Mouse (Mus musculus) thymus, postnatal 10 days (tissue): ENCODE data around the gene Trim33.

ENCODE experiments used
- DNase-seq, 2 experiments: peaks; one replicate each; pipeline ENCODE4 v3.0.0; 2021; ENCODE audit warnings: low spot score in 2 of 2

Gene Trim33

DNA sequence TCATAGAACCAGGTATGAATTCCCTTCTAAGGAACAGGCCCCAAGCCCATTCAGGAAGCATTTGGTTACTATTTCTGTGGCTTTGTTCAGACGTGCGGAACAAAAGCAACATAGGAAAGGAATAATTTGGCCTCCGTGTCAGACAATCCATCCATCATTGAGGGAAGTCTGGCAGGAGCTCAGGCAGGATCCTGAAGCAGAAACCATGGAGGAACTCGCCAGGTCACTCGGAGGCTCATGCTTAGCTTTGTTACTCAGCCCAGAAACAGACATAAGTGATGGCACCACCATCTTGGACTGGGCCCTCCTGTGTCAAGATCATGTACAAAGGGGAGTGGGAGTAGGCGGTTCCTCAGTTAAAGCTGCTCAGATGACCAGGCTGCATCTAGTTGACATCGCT is 82.1 kb downstream of the Trim33 start:
- DNase-seq = no peak

DNA sequence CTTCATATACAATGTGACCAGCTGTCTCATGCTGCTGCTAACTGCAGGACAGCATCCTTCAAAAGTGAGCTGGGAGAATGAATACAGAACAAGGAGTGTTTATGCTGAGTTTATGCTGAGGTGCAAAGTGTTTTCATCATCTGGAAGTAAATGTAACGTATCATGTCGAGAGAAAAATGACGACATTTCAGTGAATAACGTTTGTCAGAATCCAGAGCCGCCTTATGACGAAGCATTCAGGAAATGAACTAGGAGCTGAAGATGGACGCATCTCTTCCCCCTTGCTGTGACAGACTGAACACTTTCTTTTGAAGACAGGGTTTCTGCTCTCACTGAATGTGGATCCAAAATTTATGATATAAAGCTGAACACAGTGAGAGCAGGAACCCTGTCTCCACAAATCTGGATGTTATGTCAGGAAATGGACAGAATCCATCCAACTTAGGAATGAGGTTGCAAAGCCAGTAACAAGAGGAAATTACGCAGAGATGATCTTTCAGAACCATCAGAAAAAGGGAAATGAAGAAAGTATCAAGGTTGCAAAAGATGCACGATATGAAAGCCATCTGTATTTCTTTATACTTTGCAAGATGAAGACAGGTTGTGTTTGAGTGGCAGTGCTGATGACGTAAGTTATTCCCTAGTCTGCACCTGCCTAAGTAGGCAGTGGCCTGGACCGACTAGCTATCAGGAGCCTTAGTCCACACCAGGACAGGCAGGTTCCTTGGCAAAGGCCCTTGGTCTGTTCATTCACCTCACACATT is 85.3 kb downstream of the Trim33 start:
- no peak for DNase-seq

DNA sequence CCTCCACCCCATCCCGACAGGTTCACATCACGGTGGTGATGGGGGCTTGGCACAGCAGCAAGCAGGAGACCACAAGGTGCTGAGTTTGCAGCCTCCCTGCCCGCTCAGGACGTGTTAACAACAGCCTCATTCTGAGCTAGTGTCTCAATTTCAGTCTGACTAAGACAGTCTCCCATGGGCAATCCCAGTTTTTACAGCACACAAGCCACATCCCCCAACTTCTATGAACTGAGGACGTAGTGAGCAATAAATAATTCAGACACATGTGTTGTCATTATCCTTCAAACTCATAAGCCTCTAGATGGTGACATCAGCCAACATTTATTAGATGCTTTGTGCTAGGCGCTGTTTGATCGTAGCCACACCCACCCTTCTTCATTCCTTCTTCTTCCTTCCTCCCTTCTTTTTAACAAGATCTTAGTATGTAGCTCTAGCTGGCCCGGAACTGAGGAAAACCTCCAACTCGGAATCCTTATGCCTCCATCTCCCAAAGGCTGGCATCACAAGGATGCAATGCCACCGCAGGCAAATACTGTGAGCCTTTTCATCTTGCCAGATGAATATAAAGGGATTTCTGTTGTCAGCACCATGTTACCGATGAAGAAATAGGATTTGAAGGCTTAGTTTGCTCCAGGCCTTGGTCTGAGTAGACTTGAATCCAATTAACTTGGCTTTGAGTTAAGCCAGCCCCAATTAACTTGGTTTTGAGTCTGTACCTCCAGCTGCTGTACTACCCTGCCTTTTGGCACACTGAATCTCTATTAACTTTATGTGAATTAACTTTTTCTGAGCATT is 88.3 kb downstream of the Trim33 start:
- DNase-seq = no peak

DNA sequence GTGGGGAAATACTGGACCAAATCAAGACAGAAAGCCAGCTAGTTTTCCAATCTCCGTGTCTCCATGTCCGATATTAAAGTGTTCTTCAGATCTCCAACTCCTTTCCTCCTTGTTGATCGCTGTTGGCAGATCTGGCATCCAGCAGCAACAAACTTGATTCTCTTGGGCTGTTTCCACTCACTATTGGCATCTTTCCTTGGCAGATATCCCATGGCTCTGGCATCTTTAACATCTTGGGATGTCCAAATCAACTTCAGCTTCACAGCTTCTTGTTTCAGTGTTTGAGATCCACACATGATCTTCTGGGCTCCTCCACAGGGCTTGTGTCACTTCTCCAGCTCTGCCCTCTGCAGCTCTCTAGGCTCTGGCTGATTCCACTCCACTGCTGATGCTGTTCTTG is 89.6 kb downstream of the Trim33 start:
- no peak for DNase-seq

DNA sequence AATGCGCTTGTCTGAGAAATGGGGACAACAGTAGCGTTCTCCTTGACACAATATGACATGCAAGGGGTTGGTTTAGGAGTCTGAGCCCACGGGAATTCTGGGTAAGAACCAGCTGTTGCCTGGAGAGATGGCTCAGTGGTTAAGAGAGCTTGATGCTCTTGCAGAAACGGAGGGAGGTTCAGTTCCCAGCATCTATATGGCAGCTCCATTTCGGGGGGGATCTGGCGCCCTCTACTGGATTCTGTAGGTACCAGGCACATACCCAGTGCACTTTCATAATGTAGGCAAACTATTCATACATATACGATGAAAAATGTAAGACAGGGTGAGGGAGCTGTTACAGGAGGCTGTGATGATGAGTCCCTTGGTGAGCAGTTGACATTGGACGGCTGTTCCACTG is 94.9 kb downstream of the Trim33 start:
- DNase-seq = peak; percentile 61 to 81

DNA sequence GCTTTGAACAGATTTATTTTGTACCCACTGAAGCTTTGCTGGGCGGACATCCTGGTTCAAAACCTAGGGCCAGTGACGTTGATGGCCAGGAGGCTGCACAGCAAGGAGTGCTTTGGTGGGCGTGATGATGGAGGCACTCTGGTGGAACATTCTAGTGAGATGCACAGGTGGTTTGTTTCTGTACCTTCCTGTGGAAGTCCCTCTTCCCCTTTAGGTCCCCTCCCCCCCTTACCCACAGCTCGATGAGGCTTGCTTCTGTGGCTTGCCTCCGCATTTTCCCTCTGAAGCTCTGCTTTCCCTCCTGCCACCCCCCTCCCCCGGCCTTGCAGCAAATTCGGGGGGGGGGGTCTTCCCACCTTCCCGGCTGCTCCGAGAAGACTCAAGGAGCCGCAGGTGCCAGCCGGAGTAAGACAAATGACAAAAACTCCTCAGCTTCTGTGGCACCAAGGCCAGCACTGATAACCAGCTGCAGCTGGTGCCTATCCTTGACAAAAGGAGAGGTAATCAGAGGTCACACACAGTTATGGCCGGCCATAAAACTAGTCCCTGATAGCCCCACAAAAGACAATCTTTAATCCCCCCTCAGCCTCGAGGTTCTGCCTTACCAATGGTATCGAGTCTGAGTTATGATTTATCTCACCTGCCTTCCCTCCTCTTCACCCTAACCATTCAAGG is 96.2 kb downstream of the Trim33 start:
- DNase-seq = no peak

DNA sequence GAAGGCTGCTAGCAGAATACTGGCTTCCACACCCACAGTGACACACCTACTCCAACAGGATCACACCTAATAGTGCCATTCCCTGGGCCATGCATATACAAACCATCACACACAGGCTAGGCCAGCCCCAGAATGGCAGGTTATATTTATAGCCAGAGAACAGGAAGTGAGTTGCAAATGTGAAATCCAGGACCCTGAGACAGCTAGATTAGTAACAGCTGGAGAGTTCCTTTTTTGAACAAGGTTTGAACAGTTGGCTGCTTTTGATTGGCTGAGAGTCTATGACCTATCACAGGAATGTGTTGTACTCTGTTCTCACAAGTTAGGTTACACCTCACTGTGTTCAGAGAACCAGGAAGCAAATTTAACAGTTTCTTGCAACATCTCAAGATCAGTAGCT is 98.9 kb downstream of the Trim33 start:
- DNase-seq = peak; percentile 62 to 66

DNA sequence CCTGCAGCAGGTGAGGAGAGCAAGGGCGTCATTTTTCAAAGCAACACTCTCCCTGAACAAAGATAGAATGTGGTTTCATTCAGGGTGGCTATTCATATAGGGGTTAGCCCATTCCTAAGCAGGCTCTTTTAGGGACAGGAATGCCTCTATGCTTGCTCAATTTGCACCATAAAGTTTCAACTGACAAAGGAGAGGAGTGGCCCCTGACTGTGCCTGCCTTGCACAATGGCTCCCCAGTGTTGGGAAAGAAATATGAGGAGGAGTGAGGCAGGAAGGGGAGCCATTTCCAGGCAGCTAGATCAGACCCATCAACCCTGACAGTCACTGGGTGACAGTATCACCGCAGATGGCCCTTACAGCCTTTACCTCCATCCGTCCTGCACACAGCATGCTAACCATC is 100.3 kb downstream of the Trim33 start:
- DNase-seq = no peak

DNA sequence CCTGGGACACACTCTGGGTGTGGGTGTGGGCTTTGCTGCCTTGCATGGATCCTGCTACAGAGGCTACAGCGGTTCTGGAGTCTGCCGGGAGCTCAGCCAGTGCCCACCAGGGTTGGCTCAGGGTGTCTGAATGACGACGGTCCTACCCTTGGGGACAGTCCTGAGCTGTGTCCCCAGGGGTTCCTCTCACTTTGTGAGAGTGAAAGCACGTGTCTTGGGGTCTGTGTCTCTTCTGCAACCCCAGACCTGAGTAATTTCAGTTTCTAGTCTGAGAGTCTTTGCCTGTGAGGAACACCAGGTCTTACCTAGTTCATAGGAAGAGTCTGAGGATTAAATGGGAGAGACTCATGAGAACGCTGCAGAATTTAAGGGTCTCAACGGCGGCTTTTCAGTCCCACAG is 101.7 kb downstream of the Trim33 start:
- no peak for DNase-seq

DNA sequence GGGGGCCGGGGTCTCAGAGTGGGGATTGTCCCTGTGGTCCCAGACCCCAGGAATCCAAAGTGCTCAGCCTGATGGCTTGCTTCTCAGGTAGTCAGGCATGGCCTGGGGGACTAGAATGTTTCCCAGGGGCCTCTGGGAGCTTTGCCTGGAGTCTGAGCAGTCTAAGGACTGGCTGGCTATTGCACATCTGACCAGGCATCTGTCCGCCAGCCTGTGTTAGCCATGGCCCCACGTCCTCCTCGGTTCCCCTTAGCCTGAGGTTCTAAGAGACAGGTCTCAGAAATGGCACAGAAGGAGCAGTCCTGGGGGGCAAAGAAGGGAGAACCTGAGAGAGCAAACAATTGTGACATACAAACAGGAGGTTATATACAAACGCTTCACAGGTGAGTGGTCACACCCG is 102.3 kb downstream of the Trim33 start:
- DNase-seq = no peak

DNA sequence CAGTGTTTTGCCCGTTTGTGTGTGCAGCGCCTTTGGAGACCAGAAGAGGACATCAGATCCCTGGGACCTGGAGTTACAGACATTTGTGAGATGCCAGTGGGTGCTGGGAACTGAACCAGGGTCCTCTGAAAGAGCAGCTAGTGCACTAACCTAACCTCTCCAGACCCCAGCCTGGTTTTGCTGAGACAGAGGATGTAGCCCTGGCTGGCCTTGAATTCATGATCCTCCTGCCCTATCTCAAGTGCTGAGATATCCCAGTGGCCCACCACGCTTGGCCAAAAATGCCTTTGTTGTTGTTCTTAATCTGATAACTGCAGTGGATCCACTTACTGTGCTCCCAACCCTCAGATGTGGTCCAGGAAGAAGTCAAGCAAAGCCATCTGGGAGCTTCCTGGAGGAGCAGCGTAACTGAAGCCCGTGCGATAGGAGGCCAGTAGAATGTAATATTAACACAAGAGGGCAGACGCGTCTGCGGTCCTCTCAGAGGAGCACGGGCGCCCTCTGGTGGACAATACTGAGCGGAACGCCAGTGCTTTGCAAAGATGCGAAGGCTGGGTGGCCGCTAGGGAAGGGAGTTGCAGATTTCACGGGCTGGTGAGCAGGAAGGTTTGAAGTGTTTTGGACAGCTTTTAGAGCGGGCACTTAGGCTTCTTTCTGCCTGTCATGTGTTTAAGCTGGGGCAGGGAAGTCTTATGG is 103.9 kb downstream of the Trim33 start:
- peak; percentile 88 to 98 for DNase-seq

DNA sequence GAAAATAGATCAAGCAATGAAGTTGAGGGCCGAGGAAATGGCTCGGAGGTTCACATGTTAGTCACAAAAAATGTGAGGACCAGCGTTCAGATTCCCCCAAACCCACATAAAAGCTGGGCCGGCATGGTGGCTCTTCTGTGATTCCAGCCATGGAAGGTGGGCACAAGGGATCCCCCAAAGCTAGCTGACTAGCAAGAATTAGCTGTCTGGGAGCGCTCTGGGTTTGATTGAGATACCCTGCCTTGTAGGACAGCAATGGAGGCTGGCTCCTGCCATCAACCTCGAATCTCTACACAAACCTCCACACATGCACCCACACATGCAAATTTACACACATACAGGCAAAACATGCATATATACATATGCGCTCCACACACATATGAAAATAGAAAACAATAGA is 105.4 kb downstream of the Trim33 start:
- DNase-seq = peak; percentile 38 to 50

DNA sequence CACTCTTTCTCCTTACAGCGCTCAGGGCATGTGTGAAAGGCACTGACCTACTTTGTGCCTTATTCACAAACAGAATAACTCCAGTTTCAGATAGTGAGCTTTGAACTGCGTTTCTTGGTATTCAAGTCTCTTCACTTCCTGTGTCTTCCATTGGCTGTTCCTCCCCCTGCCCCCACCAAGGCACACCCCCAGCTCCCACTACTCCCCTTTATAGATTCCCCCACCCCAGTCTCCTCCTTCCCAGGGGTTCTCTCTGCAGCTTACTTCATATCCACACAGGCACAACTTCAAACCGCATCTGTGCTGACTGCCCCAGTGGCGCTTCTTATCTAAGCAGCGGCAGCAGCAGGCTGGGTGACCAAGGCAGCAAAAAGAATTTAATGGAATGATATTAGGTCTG is 105.9 kb downstream of the Trim33 start:
- peak; percentile 85 to 88 for DNase-seq

DNA sequence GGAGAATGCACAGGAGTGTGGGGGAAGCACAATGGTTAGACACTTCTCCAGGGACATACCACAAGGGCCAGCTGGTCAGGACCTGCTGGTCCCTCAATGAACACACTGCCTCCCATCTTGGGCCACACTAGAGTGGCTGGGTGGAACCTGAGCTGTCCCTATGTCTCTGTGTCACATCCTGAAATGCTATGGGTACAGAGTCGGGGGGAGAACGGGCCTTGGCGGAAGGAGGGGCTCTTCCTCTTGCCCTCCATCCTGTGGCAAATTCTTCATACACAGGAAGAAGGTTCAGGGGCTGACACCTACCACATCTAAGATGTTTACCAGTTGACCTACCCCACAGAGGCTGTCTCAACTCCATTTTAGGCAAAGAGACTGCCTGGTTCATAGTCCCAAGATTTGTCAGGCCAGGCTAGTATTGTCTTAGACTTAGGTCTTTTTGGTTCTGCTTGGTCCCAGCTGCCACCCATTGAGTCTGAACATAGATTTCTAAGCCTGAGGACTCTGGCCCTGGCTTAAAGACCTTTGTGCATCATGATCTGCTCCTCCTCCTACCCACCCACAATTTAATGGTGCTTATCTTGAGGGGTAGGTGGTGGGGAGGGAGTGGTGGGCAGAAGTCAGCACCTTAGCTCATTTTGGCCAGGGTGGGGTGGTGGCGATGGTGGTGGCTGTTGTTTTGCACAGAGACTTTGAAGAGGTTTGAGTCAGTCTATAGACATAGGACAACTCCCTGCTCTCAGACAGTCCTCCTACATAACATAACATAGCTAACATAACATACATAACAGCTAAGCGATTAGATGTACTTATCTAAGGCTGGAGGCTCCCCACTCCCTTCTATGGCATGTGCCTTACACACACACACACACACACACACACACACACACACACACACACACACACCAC is 106.5 kb downstream of the Trim33 start:
- peak; percentile 71 to 79 for DNase-seq

DNA sequence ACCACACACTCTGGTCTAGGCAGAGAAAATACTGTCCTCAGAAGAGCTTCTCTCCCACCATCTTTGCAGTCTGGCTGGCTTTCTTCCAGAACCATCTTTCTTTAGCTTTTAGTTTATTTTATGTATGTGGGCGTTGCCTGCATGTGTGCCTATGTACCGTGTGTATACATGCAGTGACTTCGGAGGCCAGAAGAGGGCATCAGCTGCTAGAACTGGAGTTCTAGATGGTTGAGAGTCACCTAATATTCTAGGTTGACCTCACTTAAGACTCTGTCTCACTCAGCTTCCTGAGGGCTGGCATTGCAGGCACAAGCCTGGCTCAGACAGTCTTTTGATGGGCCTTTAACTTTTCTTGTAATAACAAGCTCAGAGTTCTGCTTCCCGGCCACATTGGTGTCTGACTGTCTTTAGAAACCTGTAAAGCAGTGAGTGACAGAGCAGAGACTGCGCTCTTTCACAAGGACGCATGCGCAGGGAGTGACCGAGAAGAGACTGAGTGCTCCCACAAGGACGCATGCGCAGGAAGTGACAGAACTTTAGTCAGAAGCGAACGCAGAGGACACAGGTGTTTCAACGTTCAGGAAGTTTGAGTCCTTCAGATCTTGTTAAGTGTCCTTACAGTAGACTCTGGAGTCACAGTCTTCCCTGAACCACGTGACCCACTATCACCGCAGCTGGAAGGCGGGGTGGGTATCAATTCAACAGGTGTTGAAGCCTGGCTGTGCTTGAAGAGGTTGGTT is 107.4 kb downstream of the Trim33 start:
- peak; percentile 95 to 96 for DNase-seq

DNA sequence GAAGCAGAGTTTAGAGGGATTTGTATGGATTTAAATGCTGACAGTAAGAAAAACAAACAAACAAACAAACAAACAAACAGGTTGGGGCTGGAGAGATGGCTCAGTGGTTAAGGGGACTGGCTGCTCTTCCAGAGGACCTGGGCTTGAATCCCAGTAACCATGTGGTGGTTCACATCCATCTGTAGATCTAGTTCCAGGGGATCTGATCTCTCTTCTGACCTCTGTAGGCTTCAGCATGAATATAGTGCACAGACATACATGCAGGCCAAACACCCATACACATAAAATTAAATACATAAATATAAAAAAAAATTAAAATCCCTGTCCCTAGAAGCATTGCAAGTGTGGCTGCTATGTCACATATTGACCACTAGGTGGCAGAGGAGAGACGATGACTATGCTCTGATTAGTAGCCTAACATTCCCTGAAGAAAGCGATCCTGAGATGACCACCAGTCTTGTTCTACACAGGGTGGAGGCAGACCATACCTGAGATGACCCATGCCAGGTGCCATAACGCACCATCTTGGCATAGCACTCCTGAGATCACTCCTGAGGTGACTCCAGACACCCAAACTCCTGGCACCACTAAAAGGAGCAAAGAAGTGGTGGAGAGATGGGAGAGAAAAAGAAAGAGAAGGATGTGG is 113.6 kb downstream of the Trim33 start:
- peak in 1 of 2 experiments; percentile 58 for DNase-seq

DNA sequence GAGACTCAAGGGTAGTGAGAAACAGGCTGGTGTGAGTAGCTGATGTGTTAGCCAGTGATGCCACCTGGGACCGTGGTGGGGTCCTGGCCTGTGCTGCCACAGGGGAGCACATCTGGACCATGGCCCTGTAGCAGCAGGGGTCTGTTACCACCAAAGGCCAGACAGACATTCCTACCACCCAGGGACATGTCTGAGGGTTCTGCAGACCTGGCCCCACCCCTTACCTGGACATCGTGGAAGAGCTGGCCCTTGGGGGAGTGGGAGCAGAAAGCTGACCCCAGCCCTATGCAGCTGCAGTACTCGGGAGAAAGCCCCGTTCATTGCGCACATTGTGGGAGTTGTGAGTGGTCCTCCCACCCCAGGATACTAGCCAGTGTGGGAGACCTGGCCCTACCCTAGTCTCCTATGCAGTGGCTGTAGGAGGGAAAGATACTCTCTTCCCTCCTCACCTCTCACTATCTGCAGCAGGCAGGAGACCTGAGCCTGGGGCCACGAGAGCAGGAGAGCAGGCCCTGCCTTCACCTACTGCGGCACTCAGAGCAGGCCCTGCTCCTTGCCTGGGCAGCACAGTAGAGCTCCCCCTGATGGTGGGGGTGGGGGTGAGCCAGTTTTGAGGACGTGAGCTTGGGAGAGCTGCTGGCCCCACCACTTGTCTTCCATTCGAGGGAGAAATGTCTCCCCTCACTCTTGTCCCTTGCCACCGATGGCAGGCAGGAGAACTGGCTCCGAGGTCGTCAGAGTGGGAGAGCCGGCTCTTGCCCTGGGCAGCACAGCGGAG is 114.4 kb downstream of the Trim33 start:
- DNase-seq = peak in 1 of 2 experiments; percentile 38

DNA sequence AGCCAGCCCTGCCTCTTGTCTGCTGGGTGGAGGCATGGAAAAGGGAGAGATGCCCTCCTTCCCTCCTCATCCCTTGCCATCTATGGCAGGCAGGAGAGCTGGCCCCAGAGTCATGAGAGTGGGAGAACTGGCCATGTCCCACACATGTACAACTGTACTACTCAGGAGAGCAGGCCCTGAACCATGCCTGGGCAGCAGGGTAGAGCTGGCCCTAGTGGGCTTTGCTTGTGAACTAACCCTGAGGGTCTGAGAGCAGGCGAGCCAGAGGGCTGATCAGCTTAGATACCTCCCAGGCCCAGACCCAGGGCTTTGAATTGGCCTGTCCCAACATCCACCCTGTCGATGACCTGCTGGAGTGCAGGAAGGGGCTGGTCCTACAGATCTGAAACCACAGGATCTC is 115.0 kb downstream of the Trim33 start:
- no peak for DNase-seq

DNA sequence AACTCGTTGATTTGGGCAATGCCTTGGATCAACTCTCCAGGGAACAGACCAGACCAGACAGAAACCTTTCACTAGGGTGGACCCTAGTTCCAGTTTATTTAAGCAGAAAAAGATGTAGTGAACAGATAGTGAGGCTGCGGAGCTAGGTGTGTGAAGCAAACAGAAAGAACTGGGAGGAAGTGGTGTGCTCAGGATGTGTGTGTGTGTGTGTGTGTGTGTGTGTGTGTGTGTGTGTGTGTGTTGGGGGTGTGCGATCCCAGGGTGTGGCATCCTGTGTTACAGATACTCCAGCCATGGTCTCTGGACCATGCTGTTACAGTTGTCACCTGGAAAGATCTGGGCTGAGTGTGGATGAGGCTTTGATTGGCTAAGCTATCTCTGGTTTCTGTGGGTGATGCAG is 118.4 kb downstream of the Trim33 start:
- DNase-seq = peak; percentile 49 to 53
